Mouse (Mus musculus) embryo, embryonic 9.5 days (tissue): Measurements from ENCODE around the gene Smarcc2.

ENCODE experiments used
- DNase-seq: peaks from one replicate; pipeline ENCODE4 v3.0.0-alpha.2; 2017; ENCODE audit errors: extremely low spot score

Gene Smarcc2

DNA sequence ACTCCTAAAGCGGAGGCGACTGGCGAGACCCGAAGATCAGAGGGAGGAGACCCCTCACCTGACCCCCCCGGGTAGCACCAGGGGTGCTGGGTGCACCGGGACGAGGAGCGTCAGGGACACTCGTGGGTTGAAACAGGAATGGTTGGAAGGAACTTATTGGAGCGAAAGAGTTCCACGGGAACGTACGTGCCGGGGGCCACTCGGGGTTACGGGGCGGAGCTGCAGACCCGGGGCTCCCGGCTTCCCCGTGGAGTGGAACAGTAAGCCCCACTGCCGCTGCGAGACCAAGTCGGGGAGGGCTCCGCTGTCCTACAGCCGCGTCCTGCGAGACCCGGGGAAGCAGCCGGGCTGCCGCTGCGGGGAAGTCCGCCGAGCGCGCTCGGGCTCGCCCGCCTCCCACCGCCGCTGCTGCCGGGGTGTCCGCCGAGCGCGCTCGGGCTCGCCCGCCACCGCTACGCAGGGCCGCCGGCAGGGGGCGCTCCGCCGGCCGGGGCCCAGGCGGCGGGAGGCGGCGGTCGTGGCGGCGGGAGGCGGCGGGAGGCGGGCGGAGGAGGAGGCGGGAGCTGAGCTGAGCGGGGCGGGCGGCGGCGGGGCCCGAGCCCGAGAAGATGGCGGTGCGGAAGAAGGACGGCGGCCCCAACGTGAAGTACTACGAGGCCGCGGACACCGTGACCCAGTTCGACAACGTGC is at the start of gene Smarcc2:
TSS of gene Smarcc2 (plus strand) at position 530 of the 690 bp plus-strand sequence.
- peak; percentile 84 for DNase-seq

DNA sequence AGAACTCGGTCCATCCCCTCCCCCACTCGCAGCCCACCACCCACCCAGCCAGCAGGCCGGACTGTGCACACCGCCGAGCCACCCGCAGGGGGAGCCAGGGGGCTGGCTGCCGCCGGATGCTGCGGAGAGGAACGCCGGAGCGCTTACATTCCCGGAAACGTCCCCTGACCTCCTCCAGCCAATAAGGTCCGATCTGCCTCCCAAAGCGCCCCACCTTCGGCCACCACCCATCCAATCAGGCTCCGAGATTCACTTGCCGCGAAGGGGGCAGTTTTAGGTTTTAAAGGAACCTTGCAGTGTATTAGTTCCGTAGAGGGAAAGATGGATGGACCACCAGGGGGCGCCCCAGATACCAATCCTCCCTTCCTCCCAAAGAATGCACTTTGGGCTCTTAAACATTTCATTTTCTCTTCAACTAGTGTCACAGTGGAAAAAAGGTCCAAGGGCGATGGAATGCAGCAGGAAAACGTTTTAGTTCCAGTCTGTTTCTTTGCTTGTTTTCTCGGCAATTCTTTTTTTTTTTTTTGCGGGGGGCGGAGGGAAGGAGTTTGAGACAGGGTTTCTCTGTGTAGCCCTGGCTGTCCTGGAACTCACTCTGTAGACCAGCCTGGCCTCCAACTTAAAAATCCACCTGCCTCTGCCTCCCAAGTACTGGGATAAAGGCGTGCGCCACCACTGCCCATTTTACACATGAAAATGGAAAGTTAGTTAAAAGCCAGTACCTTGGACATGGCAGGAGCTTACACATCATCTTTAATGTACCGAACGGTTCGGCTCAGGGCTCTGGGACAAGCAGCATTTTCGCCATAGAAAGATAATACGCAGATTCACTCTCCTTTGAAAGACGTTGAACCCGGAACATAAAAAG is 49.1 kb upstream of the Smarcc2 start:
- DNase-seq = peak; percentile 97

DNA sequence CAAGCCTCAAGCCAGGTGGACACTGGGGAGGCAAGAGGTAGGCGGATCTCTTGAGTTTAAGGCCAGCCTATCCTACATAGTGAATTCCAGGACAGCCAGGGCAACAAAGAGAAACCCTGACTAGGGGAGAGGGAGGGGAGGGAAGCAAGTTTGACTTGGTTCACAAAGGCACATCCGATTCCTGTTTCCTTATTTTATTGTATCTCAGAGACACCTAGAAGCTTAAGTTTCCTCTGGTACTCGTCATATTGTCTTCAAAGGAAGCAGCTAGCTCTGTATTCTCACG is 48.5 kb upstream of the Smarcc2 start:
- DNase-seq = no peak

DNA sequence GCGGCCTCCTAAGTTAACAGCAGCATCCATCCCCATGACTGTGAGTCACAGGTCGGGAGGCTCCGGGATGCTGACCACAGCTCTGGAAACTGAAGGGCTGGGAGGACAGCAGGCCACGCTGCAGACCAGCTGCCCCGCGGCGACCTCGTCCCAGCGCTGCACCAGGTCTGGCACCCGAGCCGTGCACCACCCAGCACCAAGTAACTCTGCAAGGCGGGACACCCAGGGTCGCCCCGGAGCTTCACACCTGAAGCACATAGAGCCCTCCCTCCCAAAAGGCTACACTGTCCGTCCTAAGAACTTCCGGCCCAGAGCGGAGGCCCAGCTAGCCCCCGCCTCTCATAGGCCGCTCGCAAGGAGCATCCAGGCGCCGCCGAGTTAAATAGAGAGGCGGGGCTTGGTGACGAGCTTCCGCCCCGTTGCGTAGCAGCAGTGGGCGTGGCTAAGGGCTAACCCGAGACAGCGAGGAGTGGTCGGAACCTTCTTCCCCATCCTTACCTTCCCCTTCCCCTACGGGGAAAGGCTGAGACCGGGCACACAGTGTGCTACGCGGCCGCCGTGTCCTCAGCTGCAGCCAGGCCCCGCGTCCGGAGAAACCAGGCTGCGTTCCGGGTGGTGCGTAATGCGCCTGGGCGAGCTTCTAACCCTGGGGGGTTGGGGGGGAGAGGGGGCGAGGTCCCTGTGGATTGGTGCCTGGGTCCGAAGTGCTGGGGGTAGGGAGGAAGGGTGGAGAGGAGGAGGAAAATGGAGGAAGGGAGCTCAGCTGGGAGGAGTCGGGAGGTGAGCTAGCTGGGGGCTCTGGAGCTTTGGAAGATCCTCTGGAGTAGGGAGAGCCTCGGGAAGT is 47.6 kb upstream of the Smarcc2 start, which contains the start of the genes Nabp2 and Rnf41:
TSS of gene Nabp2 (minus strand) at position 282 of the 844 bp plus-strand sequence.
TSS of gene Rnf41 (plus strand) at position 447 of the 844 bp plus-strand sequence.
- DNase-seq = peak; percentile 99

DNA sequence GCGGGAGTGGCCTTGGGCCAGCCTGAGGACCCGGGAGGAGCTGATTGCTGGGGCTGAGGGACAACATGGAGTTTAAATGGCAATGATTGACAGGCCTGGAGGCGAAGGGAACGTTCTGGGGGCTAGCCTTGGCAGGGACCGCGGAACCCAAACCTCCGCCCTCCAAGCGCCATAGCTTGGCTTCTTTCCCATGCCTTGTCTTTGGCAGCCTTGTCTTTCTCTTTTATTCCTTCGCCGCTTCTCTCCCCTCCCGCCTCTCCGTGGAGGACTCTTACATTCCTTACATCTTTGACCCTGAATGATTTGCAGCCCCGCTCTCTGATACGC is 47.0 kb upstream of the Smarcc2 start:
- no peak for DNase-seq

DNA sequence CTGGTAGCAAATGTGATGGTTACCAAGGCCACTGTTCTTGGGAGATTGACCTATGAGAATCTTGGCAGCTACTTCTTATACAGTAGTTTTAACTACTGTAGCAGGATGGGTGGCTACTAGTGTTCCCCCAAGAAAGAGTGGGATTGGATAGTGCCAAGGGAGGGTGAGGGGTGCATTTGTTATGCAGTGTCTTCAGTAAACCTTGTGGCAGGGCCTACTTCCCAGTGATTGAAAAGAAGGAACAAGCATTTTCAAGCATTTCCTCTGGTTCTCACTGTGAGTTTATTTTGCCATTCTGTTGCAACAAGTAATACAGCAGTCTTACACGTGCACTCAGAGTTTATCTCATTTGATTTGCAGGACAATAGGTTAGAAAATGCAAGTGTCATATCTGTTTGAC is 46.5 kb upstream of the Smarcc2 start:
- DNase-seq = no peak

DNA sequence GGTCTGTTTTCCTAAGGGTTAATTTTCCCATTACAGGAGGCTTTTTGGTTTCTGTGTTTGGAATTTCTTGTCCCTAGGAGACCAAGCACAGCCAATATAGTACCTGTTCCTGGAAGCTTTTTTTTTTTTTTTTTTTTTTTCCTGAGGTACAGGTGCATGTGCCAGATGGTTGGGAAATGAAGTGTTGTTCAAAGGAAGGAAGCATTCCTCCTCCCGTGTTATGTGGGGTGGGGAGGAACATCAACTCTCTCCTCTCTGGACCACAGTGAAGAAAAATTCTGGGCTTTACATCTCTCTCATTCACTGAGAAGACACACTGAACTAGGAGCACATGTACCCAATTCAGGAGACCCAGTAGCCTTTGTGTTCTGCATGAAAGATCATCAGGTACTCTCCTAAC is 46.0 kb upstream of the Smarcc2 start:
- no peak for DNase-seq

DNA sequence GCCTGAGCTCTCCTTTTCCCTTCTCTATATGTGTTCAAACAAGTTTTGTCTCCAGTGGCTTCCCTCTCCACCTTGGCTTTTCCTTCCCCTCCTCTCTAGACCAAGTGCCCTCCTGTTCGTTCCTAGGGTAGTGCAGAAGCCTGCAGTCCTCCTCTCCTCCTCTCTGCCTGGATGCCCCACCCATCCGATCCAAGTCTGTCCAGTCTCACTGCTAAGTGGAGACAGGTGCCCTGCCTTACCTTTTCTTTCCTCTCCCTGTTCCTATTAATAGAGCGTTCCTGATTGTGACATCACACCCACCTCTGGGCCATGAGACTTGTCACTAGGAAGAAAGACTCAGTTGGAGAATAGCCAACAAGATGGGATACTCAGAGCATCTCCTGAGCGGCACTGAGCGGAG is 44.2 kb upstream of the Smarcc2 start:
- no peak for DNase-seq

DNA sequence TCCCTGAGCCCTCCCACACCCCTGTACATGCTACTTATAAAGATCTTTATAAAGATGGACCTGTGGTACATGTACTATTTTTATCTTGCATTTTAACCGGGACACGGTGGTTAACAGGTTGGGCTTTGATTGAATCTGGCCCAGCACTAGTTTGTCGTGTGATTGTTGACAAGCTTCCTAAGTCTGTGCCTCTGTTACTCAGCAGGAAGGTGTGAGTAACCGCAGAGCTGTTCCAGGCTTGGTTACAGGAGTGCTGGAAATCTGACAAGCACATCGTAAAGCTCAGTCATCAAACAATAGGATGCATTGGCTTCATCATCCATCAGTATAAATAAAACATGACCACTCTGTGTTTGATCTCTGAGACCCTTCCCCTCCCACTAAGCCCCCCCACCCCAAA is 36.6 kb upstream of the Smarcc2 start:
- no peak for DNase-seq

DNA sequence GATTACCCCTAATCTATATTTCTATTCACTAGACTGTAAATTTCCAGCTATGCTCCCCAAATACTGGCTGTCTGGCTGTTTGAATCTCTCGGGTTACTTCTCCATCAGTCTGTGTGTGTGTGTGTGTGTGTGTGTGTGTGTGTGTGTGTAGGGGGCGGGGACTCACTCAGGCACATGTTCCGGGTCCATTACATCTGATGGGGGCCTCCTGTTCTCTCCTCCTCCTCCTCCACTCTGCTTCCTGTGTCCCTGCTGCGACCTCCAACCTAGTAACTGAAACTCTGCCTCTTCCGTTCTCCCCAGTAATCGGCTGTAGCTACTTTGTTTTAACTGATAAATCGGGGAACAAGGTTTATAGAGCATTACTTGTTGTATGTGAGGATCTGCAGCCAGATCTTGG is 34.4 kb upstream of the Smarcc2 start:
- DNase-seq = no peak

DNA sequence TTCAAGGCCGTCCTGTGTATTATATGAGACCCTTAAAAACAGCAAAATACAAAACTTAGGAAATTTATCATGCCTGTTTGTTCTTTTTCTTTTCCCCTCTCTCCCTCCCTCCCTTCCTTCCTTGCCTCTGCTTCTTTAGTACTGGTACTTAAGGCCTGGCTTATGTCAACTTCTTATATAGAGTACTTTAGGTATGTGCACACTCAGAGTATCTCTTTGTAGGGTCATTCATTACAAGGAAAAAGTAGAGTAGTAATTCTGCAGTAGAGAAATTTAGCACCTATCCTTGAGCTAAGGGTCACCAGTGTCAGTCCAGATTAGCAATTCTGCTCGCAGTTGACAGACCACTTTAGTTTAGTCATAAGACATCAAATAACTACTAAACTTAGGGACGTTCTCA is 33.8 kb upstream of the Smarcc2 start:
- DNase-seq = no peak

DNA sequence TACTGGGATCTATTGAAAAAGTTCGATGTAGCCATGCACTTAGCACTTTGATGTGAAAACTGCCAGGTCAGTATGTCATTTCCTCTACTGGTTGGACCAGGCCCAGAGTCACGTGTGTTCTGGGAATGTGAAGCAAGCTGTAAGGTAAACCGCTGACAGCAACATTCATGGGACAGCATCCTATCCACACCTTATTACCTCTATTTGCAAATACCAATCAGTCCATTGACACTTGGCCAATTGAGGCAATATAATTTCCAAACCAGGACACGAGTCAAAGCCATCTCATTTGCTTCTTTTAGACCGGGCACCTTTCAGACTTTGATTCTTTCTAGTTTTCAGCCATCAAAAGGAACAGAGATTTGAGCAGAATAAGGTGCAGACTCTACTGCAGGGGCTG is 30.0 kb upstream of the Smarcc2 start:
- DNase-seq = no peak

DNA sequence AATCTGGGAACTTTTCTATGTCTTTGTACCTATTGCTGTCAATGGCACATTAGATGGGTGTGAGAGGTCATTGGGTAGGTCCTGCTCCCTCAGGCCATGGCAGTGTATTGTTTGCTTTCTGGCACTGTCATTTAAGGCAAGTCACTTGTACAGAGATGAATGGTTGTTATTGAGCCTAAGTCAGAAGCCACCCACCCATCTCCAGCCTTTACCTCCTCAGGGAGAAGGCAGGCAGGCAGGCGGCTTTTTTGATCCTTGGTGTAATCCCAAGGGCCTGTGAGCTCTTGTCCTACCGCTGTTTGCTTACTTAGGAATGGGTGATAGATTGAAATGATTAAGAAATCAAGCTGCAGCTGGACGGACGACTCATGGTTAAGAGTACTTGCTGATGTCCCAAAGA is 29.6 kb upstream of the Smarcc2 start:
- no peak for DNase-seq

DNA sequence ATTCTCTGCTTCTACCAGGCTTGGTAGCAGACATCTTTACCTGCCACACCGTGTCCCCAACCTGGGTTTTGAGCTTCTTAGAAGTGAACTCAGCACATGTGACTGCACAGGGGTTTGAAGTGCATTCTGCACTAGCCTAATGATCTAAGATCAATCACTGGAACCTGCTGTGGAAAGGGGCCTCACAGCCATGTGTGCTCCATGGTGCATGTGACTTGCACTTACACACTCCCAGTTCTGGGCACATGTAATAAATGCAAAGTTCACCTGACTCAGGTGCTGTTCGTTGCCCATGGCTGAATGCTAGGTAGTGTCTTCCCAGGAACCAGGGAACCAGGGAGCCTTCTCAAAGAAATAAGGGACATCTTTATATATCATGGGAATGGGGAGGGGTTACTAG is 25.6 kb upstream of the Smarcc2 start:
- no peak for DNase-seq

DNA sequence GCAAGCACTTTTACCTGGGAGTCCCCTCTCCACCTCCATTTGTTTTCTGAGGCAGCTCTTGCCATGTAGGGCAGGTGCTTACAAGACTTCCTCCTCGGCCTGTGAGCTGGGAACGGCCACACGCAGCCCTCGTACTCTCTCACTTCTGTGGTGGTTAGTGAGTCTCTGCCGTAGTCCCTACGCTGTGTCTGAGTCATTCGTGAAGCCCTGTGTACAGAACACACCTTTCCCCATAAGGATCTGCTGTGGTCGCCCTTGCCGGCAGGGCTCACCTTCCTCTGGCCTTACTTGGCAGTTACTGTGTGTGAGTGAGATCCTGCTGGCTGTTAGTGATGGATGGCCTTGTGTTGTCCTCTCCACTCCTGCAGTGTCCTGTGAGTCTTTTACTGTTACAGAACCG is 24.4 kb upstream of the Smarcc2 start:
- DNase-seq = no peak

DNA sequence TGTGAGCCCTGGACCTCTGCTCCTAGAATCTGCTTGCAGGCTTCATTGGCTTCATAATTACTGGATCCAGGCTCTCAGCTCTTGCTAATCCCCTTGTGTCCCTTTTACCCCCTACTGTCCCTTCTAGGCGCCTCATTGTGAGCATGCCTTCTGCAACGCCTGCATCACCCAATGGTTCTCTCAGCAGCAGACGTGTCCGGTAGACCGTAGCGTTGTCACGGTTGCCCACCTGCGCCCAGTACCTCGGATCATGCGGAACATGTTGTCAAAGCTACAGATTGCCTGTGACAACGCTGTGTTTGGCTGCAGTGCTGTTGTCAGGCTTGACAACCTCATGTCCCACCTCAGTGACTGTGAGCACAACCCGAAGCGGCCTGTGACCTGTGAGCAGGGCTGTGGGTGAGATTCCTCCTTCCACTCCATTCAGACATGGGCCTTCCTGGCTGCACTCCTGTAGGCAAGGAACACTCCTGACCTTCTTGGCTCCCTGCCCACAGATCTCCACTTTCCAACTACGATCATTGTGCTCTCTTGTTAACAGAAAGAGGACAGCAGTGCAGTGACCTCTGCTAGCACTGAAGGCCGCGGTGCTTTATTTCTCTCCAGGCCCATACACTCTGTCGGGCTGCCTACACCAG is 23.7 kb upstream of the Smarcc2 start:
- no peak for DNase-seq

DNA sequence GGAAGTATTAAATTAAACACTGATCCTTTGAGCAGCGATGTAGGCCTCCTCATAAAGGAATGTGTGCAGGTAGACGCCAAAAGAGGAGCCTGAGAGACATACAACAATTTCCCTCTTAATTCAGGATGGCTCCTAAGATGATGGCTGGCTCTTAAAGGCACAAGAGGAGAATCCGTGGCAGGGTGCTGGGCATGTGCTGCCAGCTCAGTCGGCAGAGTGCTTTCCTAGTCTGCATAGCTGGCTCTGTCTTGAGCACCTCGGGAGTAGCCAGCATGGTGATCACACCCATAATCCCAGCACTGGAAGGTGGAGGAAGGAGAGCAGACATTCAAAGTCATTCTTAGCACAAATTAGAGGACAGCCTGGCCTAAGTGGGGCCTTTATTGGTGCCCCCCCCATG is 23.2 kb upstream of the Smarcc2 start:
- no peak for DNase-seq

DNA sequence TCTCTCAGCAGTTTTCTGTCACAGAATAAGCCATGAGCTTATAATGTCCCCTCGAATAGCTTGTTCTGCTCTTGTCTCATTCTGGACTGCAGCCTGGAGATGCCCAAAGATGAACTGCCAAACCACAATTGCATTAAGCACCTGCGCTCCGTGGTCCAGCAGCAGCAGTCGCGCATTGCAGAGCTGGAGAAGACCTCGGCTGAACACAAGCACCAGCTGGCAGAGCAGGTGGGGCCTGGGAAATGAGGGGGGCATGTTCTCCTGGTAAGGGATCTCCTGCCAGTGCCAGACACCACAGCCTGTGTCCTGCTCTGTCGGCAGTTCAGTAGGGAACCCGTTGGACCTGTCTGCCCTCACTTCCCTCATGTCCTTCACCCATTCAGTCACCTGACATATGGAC is 22.7 kb upstream of the Smarcc2 start:
- DNase-seq = no peak

DNA sequence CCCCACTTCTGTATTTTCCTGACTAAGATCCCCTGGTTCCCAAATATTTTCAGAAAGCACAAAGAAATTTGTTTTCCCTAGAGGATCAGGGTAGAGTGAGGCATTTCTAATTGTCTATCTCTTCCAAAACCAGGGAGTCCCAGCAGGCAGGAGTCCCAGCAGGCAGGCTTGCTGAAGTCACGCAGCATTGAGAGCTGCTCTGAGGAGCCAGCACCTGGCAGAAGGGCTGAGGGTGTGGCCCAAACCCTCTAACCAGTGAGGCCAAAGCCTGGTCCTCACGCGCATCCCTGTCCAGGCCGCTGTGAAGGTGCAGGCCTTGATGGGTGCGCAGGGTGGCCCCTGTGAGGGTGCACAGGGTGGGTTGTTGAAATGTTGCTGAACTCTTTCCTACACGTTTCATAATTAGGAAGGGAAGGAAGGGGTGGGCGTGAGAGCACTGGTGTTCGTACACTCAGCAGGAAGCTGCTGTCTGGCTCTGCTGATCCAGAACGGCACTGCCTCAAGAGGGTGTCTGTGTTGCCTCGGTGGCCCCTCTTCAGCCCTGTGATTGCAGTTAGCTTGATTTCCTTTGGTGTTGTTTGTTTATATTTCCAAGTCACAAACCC is 20.3 kb upstream of the Smarcc2 start:
- no peak for DNase-seq

DNA sequence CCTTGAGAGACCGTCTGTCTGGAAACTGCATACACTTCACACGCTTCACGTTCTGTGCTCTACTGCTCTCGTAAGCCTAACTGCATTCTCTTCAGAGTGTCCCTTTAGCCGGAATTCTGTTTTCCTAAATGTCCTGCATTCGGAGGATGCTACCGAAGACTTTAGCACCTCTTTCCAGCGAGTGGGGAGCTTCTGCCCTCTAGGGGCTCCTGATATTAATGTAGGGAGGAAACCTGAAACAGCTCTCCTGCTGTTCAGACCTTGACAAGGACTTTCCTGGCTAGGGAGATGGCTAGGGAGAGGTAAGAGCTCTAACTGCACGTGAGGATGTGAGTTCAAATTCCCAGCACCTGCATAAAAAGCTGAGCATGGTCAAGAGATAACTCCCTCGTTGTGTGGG is 18.6 kb upstream of the Smarcc2 start:
- DNase-seq = no peak

DNA sequence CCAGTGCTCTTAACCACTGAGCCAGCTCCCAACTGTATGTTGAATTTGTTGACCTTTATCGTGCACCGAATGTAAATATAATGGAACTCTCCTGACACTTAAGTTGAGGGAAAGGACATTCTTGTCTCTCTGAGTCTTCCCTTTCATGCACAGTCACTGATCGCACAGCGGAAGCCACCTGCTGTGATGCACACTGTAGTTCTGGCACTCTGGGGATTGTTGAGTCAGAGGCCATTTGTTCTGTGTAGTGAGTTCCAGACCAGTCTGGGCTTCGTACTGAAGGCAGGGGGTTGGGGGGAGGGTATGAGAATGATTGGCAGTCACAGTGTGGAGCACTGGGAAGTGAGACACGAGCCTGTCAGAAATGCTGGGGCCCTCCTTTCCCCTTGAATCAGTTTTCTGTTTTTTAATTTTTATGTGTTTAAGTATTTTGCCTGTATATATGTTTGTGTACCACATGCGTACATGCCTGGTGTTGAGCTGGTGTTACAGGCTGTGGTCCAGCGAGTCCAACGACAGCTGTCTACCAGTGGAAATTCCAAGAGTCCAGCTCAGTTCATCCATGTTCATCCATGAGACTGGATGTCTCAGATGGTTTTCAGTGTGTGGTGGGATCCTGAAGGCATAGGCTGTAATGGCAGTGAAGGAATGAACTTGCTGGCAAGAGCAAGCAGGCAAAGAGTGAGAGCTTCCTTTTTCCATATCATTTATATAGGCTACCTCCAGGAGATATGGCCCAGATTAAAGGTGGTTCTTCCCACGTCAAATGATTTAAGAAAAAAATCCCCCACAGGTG is 17.5 kb upstream of the Smarcc2 start:
- DNase-seq = no peak
